Mouse (Mus musculus) limb, embryonic 12.5 days (tissue): ENCODE results near the gene Fdxr. TPM values are rescaled to one million over a fixed set of nuclear protein-coding genes. Genes with fewer than 3 reads are reported as not detected.

Experiments
- ATAC-seq: fragments of 200-750 bp; cut with Nextera tagmentation; 2 replicates; pipeline ENCODE4 v1.8.0; 2017; ENCODE audit warnings: low read depth, moderate TSS enrichment; ENCODE audit not compliant: insufficient number of reproducible peaks, insufficient read depth, low FRiP score, low TSS enrichment
- H3K27ac ChIP-seq: fragments of 300-500 bp; sonication (generic); 2 replicates; pipeline ENCODE4 v1.5.1; 2016; ENCODE audit warnings: mild to moderate bottlenecking, moderate library complexity
- H3K27me3 ChIP-seq: fragments of 300-500 bp; sonication (generic); 2 replicates; pipeline ENCODE4 v1.6.1; 2016; ENCODE audit warnings: mild to moderate bottlenecking, moderate library complexity
- H3K36me3 ChIP-seq: fragments of 300-500 bp; sonication (generic); 2 replicates; pipeline ENCODE4 v1.6.1; 2016; ENCODE audit warnings: mild to moderate bottlenecking, moderate library complexity
- H3K4me1 ChIP-seq: fragments of 300-500 bp; sonication (generic); replicated peaks from 2 replicates; pipeline ENCODE4 v1.6.1; 2016
- H3K4me2 ChIP-seq: fragments of 300-500 bp; sonication (generic); 2 replicates; pipeline ENCODE4 v1.6.1; 2016; ENCODE audit warnings: mild to moderate bottlenecking, moderate library complexity
- H3K4me3 ChIP-seq: fragments of 300-500 bp; sonication (generic); replicated peaks from 2 replicates; pipeline ENCODE4 v1.5.1; 2016; ENCODE audit warnings: mild to moderate bottlenecking
- H3K9ac ChIP-seq: fragments of 300-500 bp; sonication (generic); replicated peaks from 2 replicates; pipeline ENCODE4 v1.6.1; 2016; ENCODE audit warnings: mild to moderate bottlenecking, moderate library complexity
- H3K9me3 ChIP-seq: fragments of 300-500 bp; sonication (generic); 2 replicates; pipeline ENCODE4 v1.6.1; 2016; ENCODE audit warnings: mild to moderate bottlenecking, moderate library complexity
- WGBS: fragments of 180-500 bp; shearing (Covaris S2); methylation state at CpG from one replicate; pipeline ENCODE4 v1.1.7; 2016; 5-methylcytosine and 5-hydroxymethylcytosine counted together
- polyA plus RNA-seq: library from polyadenylated mRNA; unstranded; fragments of >200 nt; fragmentation: Nextera tagmentation; extraction: Ambion mirVana; gene quantifications from 2 replicates; pipeline ENCODE4 v1.2.1, GENCODE M21; 2016

Fdxr gene
- 13.2 and 16.1 TPM in 2 replicates for polyA plus RNA-seq

- peak within 1 kb of the TSS; percentile 54 for H3K4me3 ChIP-seq
- peak within 1 kb of the TSS; percentile 82 for H3K27ac ChIP-seq
- H3K36me3 ChIP-seq = no peaks in the 10 kb centered on the region
- no peaks in the 10 kb centered on the region for H3K27me3 ChIP-seq
- H3K4me2 ChIP-seq = peak within 1 kb of the TSS; percentile 74
- WGBS = under 1% methylated on average over 42 of the region's 42 CpGs
- peak within 1 kb of the TSS; percentile 71 for H3K9ac ChIP-seq
- no peaks in the 10 kb centered on the region for H3K9me3 ChIP-seq
- peaks cover 16% of the 10 kb centered on the region for H3K4me1 ChIP-seq
- peak; percentile 95 for ATAC-seq
These were observed at the start of gene Fdxr for GRCm38 (mm10) chr11:115276780-115277603. Fdxr (minus strand) TSS chr11:115277050.

GRCm38 (mm10) chr11:115323354-115323753 lies 46.5 kb upstream of the Fdxr start:
- Histone ChIP-seq H3K9me3 (no peaks in the 10 kb centered on the region), H3K4me3 (no peak overlapping the region), H3K4me2 (no peak overlapping the region), H3K36me3 (no peaks in the 10 kb centered on the region), H3K27me3 (peaks cover 95% of the 10 kb centered on the region), H3K4me1 (peaks cover 9% of the 10 kb centered on the region; the same call in 1 of the 2 replicates), H3K9ac (no peak overlapping the region), H3K27ac (no peak overlapping the region)
- no peak for ATAC-seq
- 14% methylated on average over 32 of the region's 32 CpGs for WGBS

- H3K4me2 ChIP-seq = peak within 1 kb of the TSS; percentile 26
- 3% methylated on average over 35 of the region's 35 CpGs for WGBS
- peak within 1 kb of the TSS; percentile 13; the same call in 1 of the 2 replicates for H3K4me3 ChIP-seq
- peaks cover 97% of the 10 kb centered on the region for H3K27me3 ChIP-seq
- no peaks in the 10 kb centered on the region for H3K9me3 ChIP-seq
- H3K4me1 ChIP-seq = peaks cover 9% of the 10 kb centered on the region; the same call in 1 of the 2 replicates
- H3K9ac ChIP-seq = no peak within 1 kb of the TSS
- no peak for ATAC-seq
- no peak within 1 kb of the TSS for H3K27ac ChIP-seq
- no peaks in the 10 kb centered on the region for H3K36me3 ChIP-seq
These were observed 45.2 kb upstream of the Fdxr start, which contains the start of gene Ush1g for GRCm38 (mm10) chr11:115321906-115322693. Ush1g (minus strand) TSS chr11:115322041.

- H3K36me3 ChIP-seq = no peaks in the 10 kb centered on the region
- peaks cover 100% of the 10 kb centered on the region for H3K27me3 ChIP-seq
- no peak overlapping the region for H3K4me2 ChIP-seq
- H3K4me1 ChIP-seq = peaks cover 9% of the 10 kb centered on the region; the same call in 1 of the 2 replicates
- H3K9ac ChIP-seq = no peak overlapping the region
- no peak overlapping the region for H3K4me3 ChIP-seq
- WGBS = 4% methylated on average over 18 of the region's 18 CpGs
- no peak overlapping the region for H3K27ac ChIP-seq
- ATAC-seq = no peak
- no peaks in the 10 kb centered on the region for H3K9me3 ChIP-seq
These were observed 43.0 kb upstream of the Fdxr start for GRCm38 (mm10) chr11:115319704-115320383.

- Histone ChIP-seq H3K36me3 (no peaks in the 10 kb centered on the region), H3K27me3 (peaks cover 100% of the 10 kb centered on the region), H3K4me3 (peak overlapping the region; percentile 18; the same call in 1 of the 2 replicates), H3K9me3 (no peaks in the 10 kb centered on the region), H3K9ac (no peak overlapping the region), H3K4me1 (peaks cover 9% of the 10 kb centered on the region; the same call in 1 of the 2 replicates), H3K4me2 (no peak overlapping the region), H3K27ac (no peak overlapping the region)
- WGBS = 4% methylated on average over 63 of the region's 63 CpGs
- no peak for ATAC-seq
These were observed 41.6 kb upstream of the Fdxr start for GRCm38 (mm10) chr11:115318245-115319027.

GRCm38 (mm10) chr11:115317204-115317603 lies 40.4 kb upstream of the Fdxr start:
- Histone ChIP-seq H3K4me3 (no peak overlapping the region), H3K9me3 (no peaks in the 10 kb centered on the region), H3K27ac (no peak overlapping the region), H3K9ac (no peak overlapping the region), H3K36me3 (no peaks in the 10 kb centered on the region), H3K4me2 (no peak overlapping the region), H3K27me3 (peaks cover 100% of the 10 kb centered on the region), H3K4me1 (peaks cover 5% of the 10 kb centered on the region; the same call in 1 of the 2 replicates)
- 67% methylated on average over 7 of the region's 7 CpGs for whole genome bisulfite sequencing
- no peak for ATAC-seq

- no peaks in the 10 kb centered on the region for H3K36me3 ChIP-seq
- no peaks in the 10 kb centered on the region for H3K4me1 ChIP-seq
- H3K4me3 ChIP-seq = no peak overlapping the region
- WGBS = 46% methylated on average over 2 of the region's 2 CpGs
- H3K9me3 ChIP-seq = no peaks in the 10 kb centered on the region
- no peak overlapping the region for H3K4me2 ChIP-seq
- no peak overlapping the region for H3K9ac ChIP-seq
- ATAC-seq = no peak
- H3K27me3 ChIP-seq = peaks cover 82% of the 10 kb centered on the region
- H3K27ac ChIP-seq = no peak overlapping the region
These were observed 37.4 kb upstream of the Fdxr start for GRCm38 (mm10) chr11:115314249-115314648.

GRCm38 (mm10) chr11:115308781-115309180 lies 31.9 kb upstream of the Fdxr start:
- H3K27ac ChIP-seq = no peak overlapping the region
- no peaks in the 10 kb centered on the region for H3K9me3 ChIP-seq
- no peak overlapping the region for H3K4me3 ChIP-seq
- ATAC-seq = no peak
- H3K9ac ChIP-seq = no peak overlapping the region
- H3K27me3 ChIP-seq = peaks cover 66% of the 10 kb centered on the region
- H3K4me1 ChIP-seq = no peaks in the 10 kb centered on the region; the same call in 1 of the 2 replicates
- H3K36me3 ChIP-seq = no peaks in the 10 kb centered on the region
- H3K4me2 ChIP-seq = no peak overlapping the region
- 65% methylated on average over 1 of the region's 1 CpGs for WGBS

- H3K4me2 ChIP-seq = no peak within 1 kb of the TSS
- H3K36me3 ChIP-seq = no peaks in the 10 kb centered on the region
- H3K9ac ChIP-seq = no peak within 1 kb of the TSS
- no peak for ATAC-seq
- no peak within 1 kb of the TSS for H3K4me3 ChIP-seq
- no peaks in the 10 kb centered on the region; the same call in 1 of the 2 replicates for H3K4me1 ChIP-seq
- peaks cover 50% of the 10 kb centered on the region for H3K27me3 ChIP-seq
- 14% methylated on average over 8 of the region's 8 CpGs for WGBS
- H3K9me3 ChIP-seq = no peaks in the 10 kb centered on the region
- no peak within 1 kb of the TSS for H3K27ac ChIP-seq
These were observed 30.0 kb upstream of the Fdxr start, which contains the start of gene Otop2 for GRCm38 (mm10) chr11:115306863-115307262. Otop2 (plus strand) TSS chr11:115307163.

GRCm38 (mm10) chr11:115303167-115303566 lies 26.3 kb upstream of the Fdxr start:
- Histone ChIP-seq H3K9ac (no peak overlapping the region), H3K4me3 (no peak overlapping the region), H3K27me3 (peaks cover 56% of the 10 kb centered on the region), H3K36me3 (no peaks in the 10 kb centered on the region), H3K4me2 (no peak overlapping the region), H3K27ac (no peak overlapping the region), H3K4me1 (no peaks in the 10 kb centered on the region; the same call in 1 of the 2 replicates), H3K9me3 (0 out of 2 replicates have a peak, but pooled peaks cover 6% of the 10 kb centered on the region)
- 67% methylated on average over 8 of the region's 8 CpGs for WGBS
- ATAC-seq = no peak
